Mouse (Mus musculus) liver, embryonic 14.5 days (tissue): Measurements from ENCODE around the gene Smarcc2. TPM values are rescaled to one million over a fixed set of nuclear protein-coding genes. Genes with fewer than 3 reads are reported as not detected.

Experiments used
- ATAC-seq: fragments of 200-750 bp; cut with Nextera tagmentation; 2 replicates; pipeline ENCODE4 v1.8.0; 2017; ENCODE audit warnings: moderate number of reproducible peaks, mild to moderate bottlenecking, moderate library complexity; ENCODE audit not compliant: insufficient read depth
- DNase-seq, 3 experiments: peaks; one replicate each; pipeline ENCODE4 v3.0.0-alpha.2; 2012 to 2013; ENCODE audit warnings: low read depth in 3 of 3, low spot score in 3 of 3
- H3K27ac ChIP-seq: fragments of 300-500 bp; sonication (generic); 2 replicates; pipeline ENCODE4 v1.5.1; 2014; ENCODE audit warnings: moderate library complexity, mild to moderate bottlenecking, control low read depth, inconsistent platforms
- H3K27me3 ChIP-seq: fragments of 300-500 bp; sonication (generic); 2 replicates; pipeline ENCODE4 v1.6.1; 2014; ENCODE audit warnings: mild to moderate bottlenecking, low read length, moderate library complexity; ENCODE audit not compliant: control insufficient read depth, insufficient read depth
- H3K36me3 ChIP-seq: fragments of 300-500 bp; sonication (generic); replicated peaks from 2 replicates; pipeline ENCODE4 v1.6.1; 2014; ENCODE audit warnings: low read depth; ENCODE audit not compliant: control insufficient read depth, insufficient read depth
- H3K4me1 ChIP-seq, 2 experiments: fragments of 200-500 bp in 1 of 2; fragments of 300-500 bp in 1 of 2; sonication (generic) in 1 of 2; replicated peaks; 2 replicates each; pipeline ENCODE4 v1.6.1; 2012 to 2014; ENCODE audit warnings: antibody characterized with exemption in 1 of 2, inconsistent platforms in 1 of 2, low read length in 1 of 2; ENCODE audit not compliant: control insufficient read depth in 2 of 2, insufficient read depth in 2 of 2
- H3K4me2 ChIP-seq: fragments of 300-500 bp; sonication (generic); 2 replicates; pipeline ENCODE4 v1.6.1; 2014; ENCODE audit warnings: low read depth, mild to moderate bottlenecking, control low read depth, moderate library complexity
- H3K4me3 ChIP-seq, 2 experiments: fragments of 200-500 bp in 1 of 2; fragments of 300-500 bp in 1 of 2; sonication (generic) in 1 of 2; 2 replicates each; pipeline ENCODE4 v1.5.1; 2012 to 2014; ENCODE audit warnings: low read depth in 2 of 2, low read length in 2 of 2, mild to moderate bottlenecking in 2 of 2, control low read depth in 1 of 2, inconsistent platforms in 1 of 2, moderate library complexity in 1 of 2; ENCODE audit not compliant: insufficient read depth in 1 of 2
- H3K9ac ChIP-seq: fragments of 300-500 bp; sonication (generic); replicated peaks from 2 replicates; pipeline ENCODE4 v1.6.1; 2014; ENCODE audit warnings: mild to moderate bottlenecking, control low read depth, moderate library complexity
- H3K9me3 ChIP-seq: fragments of 300-500 bp; sonication (generic); 2 replicates; pipeline ENCODE4 v1.6.1; 2016; ENCODE audit warnings: low read length, mixed read lengths; ENCODE audit not compliant: control insufficient read depth
- CTCF ChIP-seq: IDR thresholded peaks from 2 replicates; pipeline ENCODE4 v1.5.1; 2016; ENCODE audit warnings: antibody characterized with exemption, low read depth, control low read depth
- EP300 ChIP-seq: IDR thresholded peaks from 2 replicates; pipeline ENCODE4 v1.6.1; 2016; ENCODE audit warnings: antibody characterized with exemption, low read depth
- WGBS: fragments of 180-500 bp; shearing (Covaris S2); extraction: QIAGEN DNeasy Blood & Tissue Kit; methylation state at CpG from one replicate; pipeline ENCODE4 v1.1.7; 2014; ENCODE audit not compliant: insufficient replicate concordance; 5-methylcytosine and 5-hydroxymethylcytosine counted together
- polyA plus RNA-seq, 2 experiments: library from polyadenylated mRNA; depleted of rRNA in 1 of 2; stranded (reverse) in 1 of 2; unstranded in 1 of 2; fragments of >200 nt; fragmentation: Nextera tagmentation in 1 of 2; extraction: Ambion mirVana in 1 of 2; gene quantifications; 2 replicates each; pipeline versions ENCODE4 v1.2.1 to v1.2.3; 2012 to 2014

Gene Smarcc2
- polyA plus RNA-seq, 2 experiments = 27.7 to 29.8 TPM

- Histone ChIP-seq H3K4me3 (no peak overlapping the region), H3K4me2 (no peak overlapping the region), H3K27ac (no peak overlapping the region), H3K9ac (no peak overlapping the region), H3K9me3 (no peaks in the 10 kb centered on the region), H3K4me1 (no peaks in the 10 kb centered on the region), H3K27me3 (no peaks in the 10 kb centered on the region), H3K36me3 (peaks cover 5% of the 10 kb centered on the region)
- ATAC-seq = peak; percentile 45; the same call in 1 of the 2 replicates
- 13% methylated on average over 7 of the region's 7 CpGs for WGBS
- no peak for DNase-seq
- TF ChIP-seq CTCF (no peak), EP300 (no peak)
These were observed 34.4 kb upstream of the Smarcc2 start for GRCm38 (mm10) chr10:128424604-128425003.

GRCm38 (mm10) chr10:128425260-128425659 lies 33.8 kb upstream of the Smarcc2 start:
- Histone ChIP-seq H3K9ac (no peak overlapping the region), H3K27me3 (no peaks in the 10 kb centered on the region), H3K9me3 (no peaks in the 10 kb centered on the region), H3K4me1 (no peaks in the 10 kb centered on the region), H3K36me3 (peaks cover 5% of the 10 kb centered on the region), H3K4me3 (no peak overlapping the region), H3K27ac (no peak overlapping the region), H3K4me2 (no peak overlapping the region)
- no peak for TF ChIP-seq EP300
- TF ChIP-seq CTCF = no peak
- WGBS = 72% methylated on average over 3 of the region's 3 CpGs
- ATAC-seq (no peak), DNase-seq (no peak)

DNA sequence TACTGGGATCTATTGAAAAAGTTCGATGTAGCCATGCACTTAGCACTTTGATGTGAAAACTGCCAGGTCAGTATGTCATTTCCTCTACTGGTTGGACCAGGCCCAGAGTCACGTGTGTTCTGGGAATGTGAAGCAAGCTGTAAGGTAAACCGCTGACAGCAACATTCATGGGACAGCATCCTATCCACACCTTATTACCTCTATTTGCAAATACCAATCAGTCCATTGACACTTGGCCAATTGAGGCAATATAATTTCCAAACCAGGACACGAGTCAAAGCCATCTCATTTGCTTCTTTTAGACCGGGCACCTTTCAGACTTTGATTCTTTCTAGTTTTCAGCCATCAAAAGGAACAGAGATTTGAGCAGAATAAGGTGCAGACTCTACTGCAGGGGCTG lies 30.0 kb upstream of the Smarcc2 start:
- no peak overlapping the region for H3K27ac ChIP-seq
- no peaks in the 10 kb centered on the region for H3K9me3 ChIP-seq
- no peak overlapping the region for H3K4me2 ChIP-seq
- no peaks in the 10 kb centered on the region for H3K4me1 ChIP-seq
- no peaks in the 10 kb centered on the region for H3K27me3 ChIP-seq
- H3K9ac ChIP-seq = no peak overlapping the region
- WGBS = 68% methylated on average over 5 of the region's 5 CpGs
- no peak for ATAC-seq
- peaks cover 5% of the 10 kb centered on the region for H3K36me3 ChIP-seq
- no peak for TF ChIP-seq CTCF
- DNase-seq = no peak
- H3K4me3 ChIP-seq = no peak overlapping the region

DNA sequence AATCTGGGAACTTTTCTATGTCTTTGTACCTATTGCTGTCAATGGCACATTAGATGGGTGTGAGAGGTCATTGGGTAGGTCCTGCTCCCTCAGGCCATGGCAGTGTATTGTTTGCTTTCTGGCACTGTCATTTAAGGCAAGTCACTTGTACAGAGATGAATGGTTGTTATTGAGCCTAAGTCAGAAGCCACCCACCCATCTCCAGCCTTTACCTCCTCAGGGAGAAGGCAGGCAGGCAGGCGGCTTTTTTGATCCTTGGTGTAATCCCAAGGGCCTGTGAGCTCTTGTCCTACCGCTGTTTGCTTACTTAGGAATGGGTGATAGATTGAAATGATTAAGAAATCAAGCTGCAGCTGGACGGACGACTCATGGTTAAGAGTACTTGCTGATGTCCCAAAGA lies 29.6 kb upstream of the Smarcc2 start:
- no peak for TF ChIP-seq CTCF
- no peak for TF ChIP-seq EP300
- 73% methylated on average over 4 of the region's 4 CpGs for WGBS
- ATAC-seq = no peak
- DNase-seq = no peak
- Histone ChIP-seq H3K27ac (no peak overlapping the region), H3K4me1 (no peaks in the 10 kb centered on the region), H3K9ac (no peak overlapping the region), H3K36me3 (peaks cover 5% of the 10 kb centered on the region), H3K4me2 (no peak overlapping the region), H3K4me3 (no peak overlapping the region), H3K9me3 (no peaks in the 10 kb centered on the region), H3K27me3 (no peaks in the 10 kb centered on the region)

- H3K4me1 ChIP-seq = no peaks in the 10 kb centered on the region
- WGBS = 81% methylated on average over 2 of the region's 2 CpGs
- no peak overlapping the region for H3K4me2 ChIP-seq
- H3K36me3 ChIP-seq = peaks cover 16% of the 10 kb centered on the region
- no peak overlapping the region for H3K4me3 ChIP-seq
- H3K27ac ChIP-seq = no peak overlapping the region
- H3K27me3 ChIP-seq = no peaks in the 10 kb centered on the region
- ATAC-seq (no peak), DNase-seq (no peak)
- TF ChIP-seq CTCF (no peak), EP300 (no peak)
- no peaks in the 10 kb centered on the region for H3K9me3 ChIP-seq
- no peak overlapping the region for H3K9ac ChIP-seq
These were observed 25.6 kb upstream of the Smarcc2 start for GRCm38 (mm10) chr10:128433417-128433816.
